Mouse (Mus musculus): ENCODE data around the gene Prom1.
"Not testable (repeated sequence)": the region's sequence is repeated elsewhere in the genome, so short reads cannot be mapped to it uniquely, and the experiment has no call there.

Gene Prom1

DNA sequence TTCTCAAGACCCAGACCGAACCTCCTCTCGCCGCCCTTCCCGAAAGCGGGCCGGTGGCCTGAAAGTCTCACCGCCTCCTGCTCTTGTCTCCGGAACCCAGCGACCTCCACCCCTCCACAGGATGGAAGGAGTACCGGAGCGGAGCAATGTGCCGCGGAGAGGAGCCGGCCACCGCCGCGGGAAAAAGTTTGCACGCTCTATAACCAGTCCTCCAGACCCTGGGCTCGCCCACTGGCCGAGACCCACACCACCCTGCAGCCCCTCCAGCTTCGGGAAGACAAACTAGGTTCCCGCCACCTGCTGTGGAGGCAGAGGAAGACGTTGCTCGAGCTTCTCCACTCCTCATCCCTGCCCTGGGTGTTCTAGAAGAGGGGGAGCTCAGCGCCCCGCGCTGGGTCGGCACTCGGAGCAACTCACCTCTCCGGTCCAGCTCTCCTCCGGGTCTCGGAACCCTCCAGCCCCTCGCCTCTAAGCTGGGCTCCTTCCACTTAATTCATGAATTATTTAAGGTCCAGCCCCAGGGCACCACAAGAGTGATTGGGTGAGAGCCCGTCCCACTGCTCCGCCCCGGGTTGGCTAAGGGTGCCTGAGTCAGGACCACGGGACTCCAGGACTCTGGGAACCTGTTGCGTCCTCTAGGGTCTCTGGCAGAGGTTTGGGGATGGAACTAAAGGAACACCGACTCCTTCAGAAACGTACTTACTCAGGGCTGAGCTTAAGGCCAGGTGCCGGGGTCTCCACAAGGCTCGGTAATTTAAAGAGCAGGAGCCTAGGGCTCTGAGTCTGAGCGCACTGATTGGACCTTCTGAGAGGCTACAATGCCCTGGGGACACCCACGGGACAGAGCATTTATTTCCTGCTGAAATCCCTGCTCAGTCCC is at the start of gene Prom1:
Prom1 (minus strand) TSS at position 802 of the 880 bp plus-strand sequence.
- DNase-seq = no peak

DNA sequence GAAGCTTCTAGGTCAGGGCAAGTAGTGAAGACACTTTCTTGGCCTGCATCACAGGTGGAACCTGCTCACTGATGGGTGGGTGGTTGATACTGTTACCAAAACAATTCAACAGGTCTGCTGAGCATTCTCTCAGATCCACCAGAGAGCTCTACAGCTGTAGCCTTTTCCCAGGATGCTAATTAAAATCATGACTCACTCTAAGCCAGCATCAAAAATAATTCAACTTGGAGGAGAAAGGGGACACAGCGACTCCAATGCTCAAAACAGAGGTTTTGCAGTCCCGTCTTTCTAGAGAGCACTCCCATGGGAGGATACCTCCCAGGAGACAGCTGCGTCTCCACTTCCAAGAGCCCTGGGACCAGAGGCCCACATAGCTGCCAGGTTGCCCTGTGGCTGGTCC is 45.9 kb upstream of the Prom1 start:
- DNase-seq = no peak

DNA sequence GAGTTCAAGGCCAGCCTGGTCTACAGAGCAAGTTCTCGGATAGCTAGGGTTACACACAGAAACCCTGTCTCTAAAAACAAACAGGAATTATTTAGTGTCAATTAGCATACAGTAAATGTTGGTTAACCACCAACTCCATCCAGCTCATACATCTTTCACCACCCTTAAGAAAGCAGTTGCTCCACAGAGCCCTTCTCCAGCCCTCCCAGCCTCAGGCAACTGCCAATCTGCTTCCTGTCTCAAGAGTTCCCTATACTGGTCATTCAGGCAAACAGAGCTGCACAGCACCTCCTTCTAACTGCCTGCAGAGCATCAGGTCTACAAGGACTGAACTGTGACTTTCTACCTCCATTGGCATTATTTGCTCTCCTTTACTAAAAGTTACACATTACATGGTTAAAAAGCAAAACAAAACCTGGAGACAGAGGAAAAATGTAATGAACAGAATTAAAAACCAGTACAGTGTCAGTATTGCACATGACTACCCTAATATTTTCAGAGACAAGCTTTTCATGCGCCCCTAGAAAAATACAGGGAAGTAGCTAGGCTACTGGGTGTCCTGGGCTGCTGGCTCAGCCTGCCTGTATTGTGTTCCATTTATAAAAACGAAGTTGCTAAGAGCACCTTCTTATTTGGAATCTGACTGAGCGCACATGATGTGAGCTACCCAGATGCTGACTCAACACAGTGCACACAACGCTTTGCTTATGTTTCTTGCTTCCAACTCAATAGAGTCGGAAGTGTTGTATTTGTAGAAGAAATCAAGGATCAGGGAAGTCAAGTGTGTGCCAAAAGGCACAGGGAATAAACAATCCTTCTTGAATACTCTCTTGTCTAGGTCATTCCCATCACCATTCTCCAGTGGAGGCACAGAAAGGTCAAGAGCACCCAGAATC is 44.9 kb upstream of the Prom1 start:
- no peak for DNase-seq

DNA sequence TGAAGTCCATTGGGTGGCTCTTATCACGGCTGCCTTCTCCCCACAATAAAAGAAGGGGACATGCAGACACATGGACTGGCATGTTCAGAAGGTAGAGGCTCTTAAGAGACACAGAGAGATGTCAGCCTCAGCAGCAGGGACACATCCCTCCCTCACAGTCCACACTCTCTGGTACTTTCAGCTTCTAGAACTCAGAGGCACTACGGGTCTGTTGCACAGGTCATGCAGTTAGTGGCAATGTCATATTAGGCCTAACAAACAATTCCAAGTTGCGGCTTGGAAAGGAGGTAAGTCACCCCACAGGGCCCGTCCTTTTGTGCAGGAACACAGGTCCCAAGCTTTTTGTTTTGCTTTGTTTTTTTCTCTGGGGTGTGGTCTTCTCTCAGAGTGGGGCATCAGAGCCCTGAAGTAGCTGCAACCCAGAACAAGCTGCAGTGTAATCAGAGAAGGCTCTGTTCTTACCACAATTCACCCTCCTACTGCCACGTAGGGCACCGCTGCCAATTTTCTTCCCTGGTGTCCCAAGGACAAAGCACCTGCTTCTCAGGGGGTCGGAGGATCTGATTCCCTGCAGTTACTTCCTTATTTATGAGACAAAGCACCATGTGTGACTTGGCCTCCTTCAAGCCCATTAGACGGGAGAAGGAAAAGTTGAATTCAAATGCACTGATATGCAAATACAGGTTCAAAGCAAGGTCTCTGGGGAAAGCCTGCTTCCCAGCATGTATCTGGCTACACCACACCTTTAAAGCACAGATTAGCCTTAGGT is 41.8 kb upstream of the Prom1 start:
- DNase-seq = no peak

DNA sequence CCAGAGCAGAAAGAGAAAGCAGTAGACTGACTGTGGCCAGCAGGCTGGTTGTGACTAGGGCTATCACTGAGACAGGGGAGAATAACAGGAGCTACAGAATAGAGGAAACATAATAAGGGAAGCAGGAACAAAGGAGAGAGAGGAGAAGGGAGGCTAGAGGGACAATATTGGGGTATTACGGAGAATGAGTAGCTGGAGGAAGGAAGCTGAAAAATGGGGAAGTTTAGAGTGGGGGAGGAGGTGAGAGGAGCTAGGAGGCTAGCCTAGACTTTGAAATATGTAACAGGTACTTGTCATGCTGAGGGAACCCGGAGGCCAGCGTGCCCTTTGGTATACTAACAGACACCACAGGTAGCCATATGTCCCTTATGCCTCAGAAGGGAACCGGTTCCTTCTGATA is 25.7 kb upstream of the Prom1 start:
- DNase-seq = no peak

DNA sequence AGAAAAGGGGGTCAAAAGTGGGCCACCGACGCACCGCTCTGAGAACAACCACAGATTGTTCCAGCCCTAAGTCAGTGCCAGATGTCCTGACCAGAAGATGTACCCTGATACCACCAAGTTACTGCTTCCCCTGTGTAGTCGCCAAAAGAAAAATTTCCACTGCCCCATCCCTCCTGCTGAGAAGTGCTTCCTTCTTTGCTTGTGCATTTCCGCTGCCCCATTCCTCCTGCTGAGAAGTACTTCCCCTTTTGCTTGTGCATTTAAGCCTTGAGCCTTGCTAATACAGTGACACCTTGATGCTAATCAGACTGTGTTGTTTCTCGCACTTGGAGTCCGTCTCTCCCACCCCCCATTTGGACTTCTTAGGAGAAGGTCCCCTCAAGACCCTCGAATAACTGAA is 24.7 kb upstream of the Prom1 start:
- not testable (repeated sequence) for DNase-seq

DNA sequence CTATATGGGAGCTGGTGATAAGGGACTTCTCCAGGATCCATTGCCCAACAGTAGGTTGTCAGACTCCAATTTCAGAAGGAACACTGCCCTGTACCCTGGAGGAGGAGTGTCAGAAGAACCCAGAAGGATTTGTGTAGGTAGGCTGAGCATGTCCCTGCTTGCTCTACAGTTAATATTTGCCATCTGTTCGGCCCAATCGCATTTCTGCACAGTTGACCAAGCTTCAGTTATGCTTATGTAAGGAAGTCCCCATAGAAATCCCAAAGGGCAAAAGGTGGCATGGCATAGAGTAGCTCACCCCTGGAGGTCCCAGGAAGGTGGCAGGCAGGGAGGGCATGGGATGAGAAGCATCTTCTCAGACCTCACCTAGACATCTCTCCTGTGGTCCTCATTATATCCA is 19.6 kb upstream of the Prom1 start:
- DNase-seq = no peak

DNA sequence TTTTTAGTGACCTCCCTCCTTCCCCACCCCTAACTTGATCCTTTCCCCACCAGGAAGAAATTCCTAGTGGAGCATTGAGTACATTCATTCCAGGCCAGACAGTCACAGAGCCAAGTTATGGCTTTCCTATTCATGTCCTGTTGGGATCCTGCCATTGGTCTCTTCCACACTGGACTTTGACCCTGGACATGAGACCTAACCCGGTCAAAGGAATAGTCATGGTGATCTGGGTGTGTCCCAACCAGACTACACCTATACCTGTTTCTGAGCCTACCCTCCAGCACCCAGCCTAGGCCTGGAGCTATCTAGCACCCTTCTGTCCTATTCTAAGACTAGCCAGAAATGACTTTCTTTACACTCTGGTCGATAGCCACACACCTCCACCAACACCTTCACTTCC is 11.3 kb upstream of the Prom1 start:
- DNase-seq = no peak

DNA sequence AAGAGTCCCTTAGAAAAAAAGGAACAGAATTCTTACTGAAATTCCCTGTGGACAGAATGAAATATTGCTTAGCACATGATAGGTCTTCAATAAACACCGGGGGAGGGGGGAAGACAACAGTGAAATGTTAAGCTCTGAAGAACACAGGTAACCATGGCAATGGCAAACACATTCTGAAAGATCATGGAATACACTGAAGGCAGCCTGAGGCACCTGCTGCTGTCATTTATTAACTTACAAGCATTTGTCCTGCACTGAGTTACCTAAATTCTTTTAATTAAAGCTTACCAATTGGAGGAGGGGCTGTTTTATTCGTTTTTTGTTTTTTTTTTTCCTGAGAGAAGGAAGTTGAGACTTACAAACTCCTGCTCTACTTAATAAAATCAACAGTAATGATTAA is 7.3 kb upstream of the Prom1 start:
- no peak for DNase-seq

DNA sequence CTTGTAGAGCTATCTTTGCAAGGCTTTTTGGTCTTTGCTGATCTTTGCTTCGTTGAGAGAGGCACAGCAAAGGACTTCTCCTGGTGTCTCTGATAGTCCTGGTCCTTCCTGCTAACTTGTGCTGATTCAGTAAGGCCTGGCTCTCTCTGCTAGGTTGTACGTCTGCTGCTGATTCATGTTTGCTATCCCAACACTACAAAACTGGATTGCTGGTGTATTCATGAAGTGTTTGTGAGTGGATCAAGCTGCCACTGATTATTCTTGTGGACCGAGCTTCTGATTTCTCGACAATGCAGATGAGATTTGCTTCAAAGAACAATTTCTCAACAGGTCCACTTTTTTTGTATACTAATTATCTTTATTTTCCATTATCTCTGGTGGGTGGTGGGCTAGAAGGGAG is 6.3 kb upstream of the Prom1 start:
- no peak for DNase-seq

DNA sequence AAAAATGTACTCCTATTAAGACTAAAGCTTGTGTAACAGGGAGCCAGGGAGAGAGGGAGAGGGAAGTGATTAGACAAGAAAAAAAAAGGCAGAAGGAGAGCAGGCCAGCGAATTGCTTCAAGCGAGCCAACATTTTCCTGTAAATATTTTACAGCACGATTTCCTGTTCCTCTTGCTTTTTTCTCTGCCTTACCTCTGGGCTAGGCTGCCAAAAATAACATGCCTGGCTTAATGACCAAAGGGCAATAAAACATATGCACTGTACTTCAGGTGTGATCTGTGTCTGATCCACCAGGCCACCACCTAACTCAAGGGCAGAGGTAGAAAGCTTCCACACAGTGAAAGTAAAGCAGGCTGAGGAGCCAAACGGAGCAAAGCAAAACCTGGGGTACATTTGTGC is 3.4 kb upstream of the Prom1 start:
- no peak for DNase-seq

DNA sequence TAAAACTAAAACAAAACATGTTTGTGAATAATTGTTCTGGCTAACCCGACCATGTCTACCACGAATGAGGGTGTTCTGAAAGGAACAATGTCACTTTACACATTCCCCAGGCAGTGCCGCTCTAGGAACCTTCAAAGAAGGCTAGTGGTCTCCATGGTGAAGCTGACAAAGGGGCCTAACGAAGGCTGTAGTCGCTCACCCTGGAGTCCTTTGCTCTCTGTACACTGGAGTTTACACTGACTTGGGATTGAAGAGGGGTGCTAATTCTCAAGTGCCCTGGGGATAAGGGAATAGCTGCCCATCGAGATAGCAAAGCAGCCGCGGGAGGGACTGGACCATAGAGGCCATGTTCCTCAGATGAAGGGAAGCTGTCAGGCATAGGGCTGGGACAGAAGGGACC is 2.9 kb upstream of the Prom1 start:
- DNase-seq = no peak

DNA sequence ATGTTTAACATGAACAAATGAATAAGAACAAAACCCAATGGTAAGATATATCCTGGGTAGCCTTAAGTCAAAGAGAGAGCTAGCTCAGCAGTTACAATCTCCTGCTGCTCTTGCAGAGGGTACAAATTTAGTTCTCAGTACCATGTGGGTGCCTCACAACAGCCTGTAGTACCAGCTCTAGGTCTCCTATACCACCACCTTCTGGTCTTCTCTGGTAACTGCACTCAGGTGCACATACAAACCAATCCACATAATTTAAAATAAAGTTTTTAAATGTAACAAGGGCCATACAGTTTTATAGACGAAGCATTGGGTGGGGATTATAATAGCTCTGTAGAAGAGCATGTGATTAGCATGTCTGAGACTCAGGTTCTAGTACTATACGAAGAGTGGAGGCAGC is 2.3 kb upstream of the Prom1 start:
- no peak for DNase-seq

DNA sequence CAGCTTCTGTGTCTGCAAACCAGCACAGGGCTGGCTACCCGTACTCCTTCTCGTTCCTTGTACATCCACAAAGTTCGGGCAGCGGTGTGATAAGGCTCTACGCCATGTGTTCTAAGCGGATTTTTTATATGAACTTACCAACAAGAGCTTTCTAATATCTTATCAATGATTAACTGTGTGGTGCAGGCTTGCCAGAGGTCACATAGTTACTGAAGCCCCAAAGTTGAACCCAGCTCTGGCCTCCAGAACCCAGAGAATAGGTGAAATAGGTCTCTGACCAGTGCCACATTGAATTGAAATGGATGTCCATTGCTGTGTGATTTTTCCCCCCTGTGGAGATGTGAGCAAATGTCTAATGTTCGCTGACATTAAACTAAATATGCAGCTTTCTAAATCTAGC is 1.3 kb upstream of the Prom1 start:
- no peak for DNase-seq

DNA sequence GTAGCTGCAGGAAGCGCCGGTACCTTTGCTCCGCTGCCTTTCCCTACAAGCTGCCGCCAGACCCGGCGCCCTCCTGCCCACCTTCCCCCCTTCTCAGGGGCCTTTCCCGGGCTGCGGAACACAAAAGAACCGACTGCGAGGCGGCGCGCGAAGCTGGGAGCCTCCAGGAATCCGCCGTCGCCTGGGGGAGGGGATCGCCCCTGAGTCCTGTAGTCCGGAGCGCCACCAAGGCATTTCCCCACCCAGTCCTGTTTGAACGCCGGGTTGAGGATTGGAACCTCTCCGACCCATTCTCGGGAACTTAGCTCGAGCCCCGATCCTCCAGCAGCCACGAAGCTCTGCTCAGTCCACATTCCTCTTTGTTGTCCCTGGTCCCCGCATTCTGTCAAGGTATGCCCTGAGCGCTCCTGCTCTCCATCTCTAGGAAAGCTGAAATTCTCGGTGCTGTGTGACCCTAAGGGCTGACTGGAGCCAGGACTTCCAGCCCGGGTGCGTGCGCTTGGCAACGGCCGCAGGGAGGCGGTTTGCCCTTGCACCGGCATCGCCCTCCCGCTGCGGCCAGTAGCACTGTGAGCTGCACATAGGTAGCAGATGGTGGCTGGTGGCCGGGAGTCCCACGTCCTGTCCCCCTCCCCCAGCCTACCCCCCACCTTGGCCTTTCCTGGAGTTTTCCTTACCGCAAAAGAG is 1.1 kb downstream of the Prom1 start:
- peak; percentile 19 for DNase-seq

DNA sequence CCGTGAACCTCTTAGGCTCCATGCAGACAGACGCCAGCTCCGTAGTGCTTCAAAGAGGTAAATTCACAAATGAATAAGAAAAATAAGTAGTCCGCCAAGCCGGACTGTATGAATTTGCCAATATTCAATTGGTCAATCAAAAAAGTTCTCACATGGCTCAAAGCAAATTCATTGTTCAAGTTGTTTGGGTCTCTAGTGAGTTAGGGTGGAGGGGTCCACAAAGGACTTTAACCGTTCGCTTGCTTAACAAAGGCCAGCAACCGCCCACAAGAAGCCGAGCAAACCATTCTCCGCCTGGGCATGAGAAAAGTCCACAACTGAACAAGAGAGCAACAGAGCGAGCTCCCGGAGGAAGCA is 1.7 kb downstream of the Prom1 start:
- DNase-seq = no peak

DNA sequence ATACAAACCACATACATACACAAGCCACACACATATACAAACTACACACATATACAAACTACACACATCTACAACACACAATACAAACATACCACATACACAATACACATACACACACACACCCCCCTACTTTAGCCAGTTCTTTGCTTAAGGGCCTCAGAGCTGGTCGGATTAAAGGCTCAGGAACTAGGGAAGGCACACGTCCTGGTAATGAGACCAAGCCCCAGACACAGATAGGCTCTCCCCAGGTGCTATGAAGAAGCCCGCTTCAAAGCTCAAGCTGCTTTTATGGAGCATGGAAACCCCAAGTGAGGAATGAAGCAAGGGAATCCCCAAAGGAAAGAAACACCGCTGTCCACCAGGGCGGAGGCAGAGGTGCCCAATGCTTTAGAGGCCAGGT is 4.8 kb downstream of the Prom1 start:
- no peak for DNase-seq

DNA sequence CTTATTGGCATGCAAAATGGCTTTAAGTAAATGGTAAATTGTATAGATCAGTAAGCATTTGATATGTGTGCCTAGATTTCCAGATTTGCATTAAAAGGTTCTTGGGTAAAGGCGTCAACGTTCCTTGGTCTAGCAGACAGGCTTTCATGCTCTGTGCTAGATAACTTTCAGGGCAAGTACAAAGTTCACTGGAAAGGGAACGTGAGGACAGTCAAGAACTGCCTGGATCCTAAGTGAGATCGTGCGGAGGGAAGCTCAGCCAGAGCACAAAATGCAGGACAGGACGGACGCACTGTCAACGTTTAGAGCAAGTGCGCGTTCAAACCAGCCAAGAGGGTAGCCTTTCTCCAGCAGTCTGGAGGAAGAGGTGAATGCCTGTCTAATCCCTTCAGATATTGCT is 5.7 kb downstream of the Prom1 start:
- DNase-seq = no peak

DNA sequence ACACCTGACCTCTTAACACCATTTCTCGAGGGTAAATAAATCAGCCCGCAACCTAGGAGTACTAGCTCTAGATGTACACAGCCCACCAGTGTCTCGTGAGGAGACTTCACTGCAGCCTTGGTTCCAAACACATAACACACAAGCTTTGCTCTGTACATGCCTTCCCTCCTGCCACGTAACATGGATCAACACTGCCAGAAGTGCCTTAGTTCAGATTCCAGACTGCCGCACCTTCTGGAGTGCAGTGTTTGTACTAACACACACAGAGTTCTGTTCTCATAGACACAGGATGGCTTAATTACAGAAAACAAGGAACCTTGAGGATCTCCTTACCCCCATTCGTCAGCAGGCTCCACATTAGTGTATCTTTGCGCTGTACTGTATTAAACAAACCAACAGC is 6.1 kb downstream of the Prom1 start:
- no peak for DNase-seq

DNA sequence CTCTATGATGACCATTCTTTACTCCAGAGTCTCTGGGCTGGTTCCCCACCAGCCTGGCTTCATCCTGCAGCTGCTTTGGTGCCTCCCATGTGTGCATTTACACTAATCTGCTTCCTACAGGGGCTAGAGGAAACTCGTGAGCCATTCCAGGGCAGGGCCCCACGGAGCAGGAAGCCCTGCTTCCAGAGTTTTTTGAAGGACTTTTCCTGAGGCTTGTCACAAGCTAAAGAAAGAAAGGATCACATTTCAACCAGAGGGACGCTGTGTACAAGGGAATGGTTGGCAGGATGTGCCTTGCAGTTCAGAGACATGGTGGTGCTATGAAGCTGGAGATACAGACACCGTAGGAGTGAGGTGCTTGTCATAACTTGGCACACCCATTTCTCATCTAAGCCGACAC is 14.8 kb downstream of the Prom1 start:
- DNase-seq = no peak

DNA sequence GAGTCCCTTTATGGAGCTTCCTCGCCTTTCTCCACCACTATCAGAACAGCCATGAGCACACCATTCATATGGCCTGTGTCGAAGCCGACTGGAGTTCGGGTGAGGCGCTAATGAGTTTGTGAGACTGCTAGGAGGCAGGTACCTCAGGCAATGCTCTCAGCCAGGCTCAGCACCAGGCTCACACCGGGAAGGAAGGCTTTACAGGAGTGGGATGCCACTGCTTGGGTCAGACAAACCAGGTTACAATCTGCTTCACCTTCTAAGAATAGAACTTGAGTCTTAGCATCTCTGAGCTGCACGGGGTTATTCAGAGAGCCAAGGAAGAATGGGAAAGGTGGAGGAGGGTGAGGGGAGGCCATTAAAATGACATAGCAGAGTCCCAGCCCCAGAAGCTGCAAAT is 16.0 kb downstream of the Prom1 start:
- no peak for DNase-seq

DNA sequence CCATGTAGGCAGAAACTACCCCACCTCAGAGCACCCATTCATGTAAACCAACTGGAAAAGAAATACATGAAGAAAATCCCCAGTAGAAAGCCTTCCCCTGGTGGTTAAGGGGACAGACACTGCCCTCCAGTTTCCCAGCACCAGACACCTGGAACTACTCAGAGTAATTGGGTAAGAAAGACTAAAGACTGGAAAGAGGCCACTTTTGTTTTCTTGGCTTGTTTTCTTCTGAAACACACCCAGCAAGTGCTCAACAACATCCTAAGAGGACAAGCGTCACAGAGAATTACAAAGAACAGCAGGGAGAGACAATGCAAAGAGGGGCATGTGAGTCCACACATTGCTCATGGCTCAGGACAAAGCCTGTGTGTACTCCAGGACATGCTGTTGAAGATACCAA is 20.7 kb downstream of the Prom1 start:
- no peak for DNase-seq
